Mouse (Mus musculus): ENCODE measurements around the gene 0610010K14Rik. TPM values are rescaled to one million over a fixed set of nuclear protein-coding genes. Genes with fewer than 3 reads are reported as not detected.

The 0610010K14Rik gene
- polyA plus RNA-seq, 1 experiment from 2014 or later: 229 TPM

- Histone ChIP-seq H3K27me3 (ENCODE audit: control insufficient read depth, insufficient read depth, low read length) (peaks cover 19% of the 10 kb centered on the region), H3K4me3 (ENCODE audit: low read depth, low read length) (peak overlapping the region; percentile 52), H3K27ac (ENCODE audit: low read depth, low read length) (peak overlapping the region; percentile 60), H3K9ac (ENCODE audit: low read depth, low read length) (peak overlapping the region; percentile 72), H3K9me3 (ENCODE audit: control insufficient read depth, low read length) (no peaks in the 10 kb centered on the region), H3K36me3 (ENCODE audit: control insufficient read depth, insufficient read depth, low read length) (no peaks in the 10 kb centered on the region), H3K4me1 (replicated peaks; ENCODE audit: control insufficient read depth, insufficient read depth, low read length) (0 out of 2 replicates have a peak, but pooled peaks cover 5% of the 10 kb centered on the region), H3K4me2 (replicated peaks; ENCODE audit: low read depth, low read length) (peak overlapping the region; percentile 63)
- ATAC-seq (ENCODE audit: low FRiP score) (no peak), DNase-seq (ENCODE audit: low spot score) (no peak)
- 11% methylated on average over 14 of the region's 14 CpGs for WGBS
Observed at GRCm38 (mm10) chr11:70221603-70222500, 15.9 kb downstream of the 0610010K14Rik start.

GRCm38 (mm10) chr11:70220731-70221602 is 16.7 kb downstream of the 0610010K14Rik start, which contains the start of gene Slc16a13:
Gene Slc16a13 (minus strand): TSS chr11:70221064.
- Histone ChIP-seq H3K36me3 (ENCODE audit: control insufficient read depth, insufficient read depth, low read length) (no peaks in the 10 kb centered on the region), H3K9me3 (ENCODE audit: control insufficient read depth, low read length) (no peaks in the 10 kb centered on the region), H3K4me3 (ENCODE audit: low read depth, low read length) (peak within 1 kb of the TSS; percentile 52), H3K9ac (ENCODE audit: low read depth, low read length) (peak within 1 kb of the TSS; percentile 76), H3K4me2 (replicated peaks; ENCODE audit: low read depth, low read length) (peak within 1 kb of the TSS; percentile 63), H3K4me1 (replicated peaks; ENCODE audit: control insufficient read depth, insufficient read depth, low read length) (0 out of 2 replicates have a peak, but pooled peaks cover 5% of the 10 kb centered on the region), H3K27me3 (ENCODE audit: control insufficient read depth, insufficient read depth, low read length) (peaks cover 18% of the 10 kb centered on the region), H3K27ac (ENCODE audit: low read depth, low read length) (peak within 1 kb of the TSS; percentile 74)
- under 1% methylated on average over 28 of the region's 28 CpGs for WGBS
- DNase-seq (ENCODE audit: low spot score): peak; percentile 97
- peak; percentile 97 for ATAC-seq (ENCODE audit: low FRiP score)

DNA sequence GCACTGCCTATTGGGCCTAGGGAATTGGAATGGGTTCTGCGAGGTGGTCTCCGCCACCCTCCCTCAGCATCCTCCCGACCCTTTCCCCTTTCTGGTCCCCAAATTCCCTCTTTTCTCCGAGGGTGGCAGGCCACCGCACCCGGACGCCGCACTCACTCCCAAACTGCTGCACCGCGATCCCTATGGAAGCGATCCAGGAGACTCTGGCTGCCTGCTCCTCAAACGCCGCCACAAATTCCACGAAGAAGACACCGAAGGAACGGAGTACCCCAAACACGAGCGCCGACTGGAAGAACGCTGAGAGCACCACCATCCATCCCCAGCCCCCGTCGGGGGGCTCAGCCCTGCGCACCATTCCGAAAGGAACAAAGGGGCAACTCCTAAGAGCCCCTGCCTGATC is 17.4 kb downstream of the 0610010K14Rik start:
- Histone ChIP-seq H3K9me3 (ENCODE audit: control insufficient read depth, low read length) (no peaks in the 10 kb centered on the region), H3K27ac (ENCODE audit: low read depth, low read length) (peak overlapping the region; percentile 74), H3K36me3 (ENCODE audit: control insufficient read depth, insufficient read depth, low read length) (no peaks in the 10 kb centered on the region), H3K4me2 (replicated peaks; ENCODE audit: low read depth, low read length) (peak overlapping the region; percentile 63), H3K9ac (ENCODE audit: low read depth, low read length) (peak overlapping the region; percentile 76), H3K4me3 (ENCODE audit: low read depth, low read length) (peak overlapping the region; percentile 52), H3K4me1 (replicated peaks; ENCODE audit: control insufficient read depth, insufficient read depth, low read length) (0 out of 2 replicates have a peak, but pooled peaks cover 5% of the 10 kb centered on the region), H3K27me3 (ENCODE audit: control insufficient read depth, insufficient read depth, low read length) (peaks cover 19% of the 10 kb centered on the region)
- ATAC-seq (ENCODE audit: low FRiP score): no peak
- WGBS: under 1% methylated on average over 24 of the region's 24 CpGs
- no peak for DNase-seq (ENCODE audit: low spot score)

DNA sequence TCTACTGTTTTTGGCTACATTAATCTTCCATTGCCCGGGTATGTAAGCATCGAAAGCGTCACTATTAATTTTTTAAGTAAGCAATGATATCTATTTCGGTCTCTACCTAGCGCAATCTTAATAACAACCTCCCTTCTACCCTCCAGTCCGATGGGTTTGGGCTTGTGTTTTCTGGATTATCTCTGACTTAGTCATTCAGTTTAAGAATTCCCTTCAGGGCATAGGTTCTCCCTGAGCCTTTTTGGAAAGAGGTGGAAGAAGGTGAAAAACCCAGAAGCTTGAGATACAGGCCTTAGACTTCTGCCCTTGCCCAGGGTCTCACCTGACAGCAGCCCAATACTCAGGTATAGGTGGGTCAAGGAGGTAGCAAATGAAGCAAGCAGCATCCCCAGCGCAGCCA is 17.8 kb downstream of the 0610010K14Rik start:
- WGBS: 63% methylated on average over 7 of the region's 7 CpGs
- H3K9ac ChIP-seq (ENCODE audit: low read depth, low read length): peak overlapping the region; percentile 76
- no peak for DNase-seq (ENCODE audit: low spot score)
- peaks cover 5% of the 10 kb centered on the region; the same call in 1 of the 2 replicates for H3K4me1 ChIP-seq (replicated peaks; ENCODE audit: control insufficient read depth, insufficient read depth, low read length)
- H3K9me3 ChIP-seq (ENCODE audit: control insufficient read depth, low read length): no peaks in the 10 kb centered on the region
- no peak for ATAC-seq (ENCODE audit: low FRiP score)
- H3K27me3 ChIP-seq (ENCODE audit: control insufficient read depth, insufficient read depth, low read length): peaks cover 21% of the 10 kb centered on the region
- H3K4me2 ChIP-seq (replicated peaks; ENCODE audit: low read depth, low read length): peak overlapping the region; percentile 63
- peak overlapping the region; percentile 52 for H3K4me3 ChIP-seq (ENCODE audit: low read depth, low read length)
- no peaks in the 10 kb centered on the region for H3K36me3 ChIP-seq (ENCODE audit: control insufficient read depth, insufficient read depth, low read length)
- H3K27ac ChIP-seq (ENCODE audit: low read depth, low read length): no peak overlapping the region

GRCm38 (mm10) chr11:70218741-70219470 is 18.8 kb downstream of the 0610010K14Rik start:
- Histone ChIP-seq H3K27me3 (ENCODE audit: control insufficient read depth, insufficient read depth, low read length) (peaks cover 30% of the 10 kb centered on the region), H3K36me3 (ENCODE audit: control insufficient read depth, insufficient read depth, low read length) (no peaks in the 10 kb centered on the region), H3K4me3 (ENCODE audit: low read depth, low read length) (no peak overlapping the region), H3K4me2 (replicated peaks; ENCODE audit: low read depth, low read length) (no peak overlapping the region; the same call in 1 of the 2 replicates), H3K4me1 (replicated peaks; ENCODE audit: control insufficient read depth, insufficient read depth, low read length) (peaks cover 11% of the 10 kb centered on the region; the same call in 1 of the 2 replicates), H3K9ac (ENCODE audit: low read depth, low read length) (no peak overlapping the region), H3K9me3 (ENCODE audit: control insufficient read depth, low read length) (no peaks in the 10 kb centered on the region), H3K27ac (ENCODE audit: low read depth, low read length) (no peak overlapping the region)
- WGBS: 87% methylated on average over 15 of the region's 15 CpGs
- DNase-seq (ENCODE audit: low spot score): no peak
- no peak for ATAC-seq (ENCODE audit: low FRiP score)

- no peaks in the 10 kb centered on the region for H3K36me3 ChIP-seq (ENCODE audit: control insufficient read depth, insufficient read depth, low read length)
- ATAC-seq (ENCODE audit: low FRiP score) (no peak), DNase-seq (ENCODE audit: low spot score) (no peak)
- no peak overlapping the region for H3K27ac ChIP-seq (ENCODE audit: low read depth, low read length)
- WGBS: 93% methylated on average over 4 of the region's 4 CpGs
- no peak overlapping the region for H3K4me3 ChIP-seq (ENCODE audit: low read depth, low read length)
- no peak overlapping the region for H3K4me2 ChIP-seq (replicated peaks; ENCODE audit: low read depth, low read length)
- no peaks in the 10 kb centered on the region for H3K9me3 ChIP-seq (ENCODE audit: control insufficient read depth, low read length)
- no peak overlapping the region for H3K9ac ChIP-seq (ENCODE audit: low read depth, low read length)
- H3K4me1 ChIP-seq (replicated peaks; ENCODE audit: control insufficient read depth, insufficient read depth, low read length): peaks cover 11% of the 10 kb centered on the region; the same call in 1 of the 2 replicates
- peaks cover 38% of the 10 kb centered on the region for H3K27me3 ChIP-seq (ENCODE audit: control insufficient read depth, insufficient read depth, low read length)
Observed at GRCm38 (mm10) chr11:70218039-70218438, 19.7 kb downstream of the 0610010K14Rik start.

- DNase-seq (ENCODE audit: low spot score): no peak
- Histone ChIP-seq H3K4me1 (replicated peaks; ENCODE audit: control insufficient read depth, insufficient read depth, low read length) (peaks cover 8% of the 10 kb centered on the region; the same call in 1 of the 2 replicates), H3K9ac (ENCODE audit: low read depth, low read length) (no peak overlapping the region), H3K9me3 (ENCODE audit: control insufficient read depth, low read length) (no peaks in the 10 kb centered on the region), H3K4me3 (ENCODE audit: low read depth, low read length) (no peak overlapping the region), H3K27me3 (ENCODE audit: control insufficient read depth, insufficient read depth, low read length) (peaks cover 43% of the 10 kb centered on the region), H3K4me2 (replicated peaks; ENCODE audit: low read depth, low read length) (no peak overlapping the region), H3K36me3 (ENCODE audit: control insufficient read depth, insufficient read depth, low read length) (no peaks in the 10 kb centered on the region), H3K27ac (ENCODE audit: low read depth, low read length) (no peak overlapping the region)
- WGBS: 47% methylated on average over 3 of the region's 3 CpGs
- no peak for ATAC-seq (ENCODE audit: low FRiP score)
Observed at GRCm38 (mm10) chr11:70216103-70216502, 21.6 kb downstream of the 0610010K14Rik start.

GRCm38 (mm10) chr11:70215301-70215700 is 22.4 kb downstream of the 0610010K14Rik start:
- Histone ChIP-seq H3K4me3 (ENCODE audit: low read depth, low read length) (no peak overlapping the region), H3K9me3 (ENCODE audit: control insufficient read depth, low read length) (no peaks in the 10 kb centered on the region), H3K9ac (ENCODE audit: low read depth, low read length) (no peak overlapping the region), H3K27me3 (ENCODE audit: control insufficient read depth, insufficient read depth, low read length) (peaks cover 43% of the 10 kb centered on the region), H3K36me3 (ENCODE audit: control insufficient read depth, insufficient read depth, low read length) (no peaks in the 10 kb centered on the region), H3K4me2 (replicated peaks; ENCODE audit: low read depth, low read length) (no peak overlapping the region), H3K27ac (ENCODE audit: low read depth, low read length) (no peak overlapping the region), H3K4me1 (replicated peaks; ENCODE audit: control insufficient read depth, insufficient read depth, low read length) (peaks cover 8% of the 10 kb centered on the region; the same call in 1 of the 2 replicates)
- 7% methylated on average over 22 of the region's 22 CpGs for whole genome bisulfite sequencing
- DNase-seq (ENCODE audit: low spot score) (no peak), ATAC-seq (ENCODE audit: low FRiP score) (no peak)

All from hindbrain, embryonic 11.5 days (tissue).